Mouse (Mus musculus) hindbrain, embryonic 11.5 days (tissue): ENCODE data around the gene Smox. TPM values are rescaled to one million over a fixed set of nuclear protein-coding genes. Genes with fewer than 3 reads are reported as not detected.

Experiments
- ATAC-seq: fragments of 200-750 bp; cut with Nextera tagmentation; 2 replicates; pipeline ENCODE4 v1.8.0; 2017; ENCODE audit warnings: mild to moderate bottlenecking, moderate TSS enrichment, moderate library complexity; ENCODE audit not compliant: low FRiP score
- DNase-seq: peaks from one replicate; pipeline ENCODE4 v3.0.0-alpha.2; 2015; ENCODE audit warnings: low spot score
- H3K27ac ChIP-seq: fragments of 300-500 bp; sonication (generic); 2 replicates; pipeline ENCODE4 v1.5.1; 2014; ENCODE audit warnings: mild to moderate bottlenecking, low read depth, low read length
- H3K27me3 ChIP-seq: fragments of 300-500 bp; sonication (generic); 2 replicates; pipeline ENCODE4 v1.6.1; 2014; ENCODE audit warnings: mild to moderate bottlenecking, low read length, moderate library complexity, mixed read lengths; ENCODE audit not compliant: control insufficient read depth, insufficient read depth
- H3K36me3 ChIP-seq: fragments of 300-500 bp; sonication (generic); 2 replicates; pipeline ENCODE4 v1.6.1; 2014; ENCODE audit warnings: mild to moderate bottlenecking, low read length, moderate library complexity, mixed read lengths; ENCODE audit not compliant: control insufficient read depth, insufficient read depth
- H3K4me1 ChIP-seq: fragments of 300-500 bp; sonication (generic); replicated peaks from 2 replicates; pipeline ENCODE4 v1.6.1; 2014; ENCODE audit warnings: low read length, mixed read lengths; ENCODE audit not compliant: control insufficient read depth, insufficient read depth
- H3K4me2 ChIP-seq: fragments of 300-500 bp; sonication (generic); replicated peaks from 2 replicates; pipeline ENCODE4 v1.6.1; 2014; ENCODE audit warnings: mild to moderate bottlenecking, low read depth, low read length
- H3K4me3 ChIP-seq: fragments of 300-500 bp; sonication (generic); 2 replicates; pipeline ENCODE4 v1.5.1; 2014; ENCODE audit warnings: low read depth, low read length
- H3K9ac ChIP-seq: fragments of 300-500 bp; sonication (generic); 2 replicates; pipeline ENCODE4 v1.6.1; 2014; ENCODE audit warnings: low read depth, low read length
- H3K9me3 ChIP-seq: fragments of 300-500 bp; sonication (generic); 2 replicates; pipeline ENCODE4 v1.6.1; 2016; ENCODE audit warnings: low read length; ENCODE audit not compliant: control insufficient read depth
- WGBS: fragments of 180-500 bp; shearing (Covaris S2); extraction: QIAGEN DNeasy Blood & Tissue Kit; methylation state at CpG from one replicate; pipeline ENCODE4 v1.1.7; 2014; 5-methylcytosine and 5-hydroxymethylcytosine counted together
- polyA plus RNA-seq: library from polyadenylated mRNA; unstranded; fragments of >200 nt; fragmentation: Nextera tagmentation; extraction: Ambion mirVana; gene quantifications from 2 replicates; pipeline ENCODE4 v1.2.1, GENCODE M21; 2014

Smox gene
- polyA plus RNA-seq, 1 experiment from 2014 or later: 25.6 TPM

- H3K9me3 ChIP-seq: no peaks in the 10 kb centered on the region
- H3K27me3 ChIP-seq: no peaks in the 10 kb centered on the region
- 84% methylated on average over 4 of the region's 4 CpGs for WGBS
- no peak overlapping the region for H3K27ac ChIP-seq
- no peaks in the 10 kb centered on the region for H3K4me1 ChIP-seq
- no peak overlapping the region for H3K4me2 ChIP-seq
- H3K36me3 ChIP-seq: no peaks in the 10 kb centered on the region
- no peak overlapping the region for H3K4me3 ChIP-seq
- no peak for DNase-seq
- ATAC-seq: no peak
- H3K9ac ChIP-seq: no peak overlapping the region
Observed at GRCm38 (mm10) chr2:131478916-131479315, 12.4 kb upstream of the Smox start.

- Histone ChIP-seq H3K4me1 (no peaks in the 10 kb centered on the region), H3K4me2 (no peak overlapping the region), H3K9me3 (no peaks in the 10 kb centered on the region), H3K9ac (no peak overlapping the region), H3K27ac (no peak overlapping the region), H3K27me3 (no peaks in the 10 kb centered on the region), H3K36me3 (no peaks in the 10 kb centered on the region), H3K4me3 (no peak overlapping the region)
- DNase-seq: no peak
- WGBS: 89% methylated on average over 1 of the region's 1 CpGs
- ATAC-seq: no peak
Observed at GRCm38 (mm10) chr2:131481733-131482132, 9.6 kb upstream of the Smox start.

GRCm38 (mm10) chr2:131482478-131482877 lies 8.8 kb upstream of the Smox start:
- 90% methylated on average over 6 of the region's 6 CpGs for WGBS
- DNase-seq (no peak), ATAC-seq (no peak)
- H3K4me3 ChIP-seq: no peak overlapping the region
- H3K36me3 ChIP-seq: no peaks in the 10 kb centered on the region
- H3K9me3 ChIP-seq: no peaks in the 10 kb centered on the region
- no peak overlapping the region for H3K27ac ChIP-seq
- no peaks in the 10 kb centered on the region for H3K4me1 ChIP-seq
- H3K4me2 ChIP-seq: no peak overlapping the region
- no peak overlapping the region for H3K9ac ChIP-seq
- no peaks in the 10 kb centered on the region for H3K27me3 ChIP-seq

- Histone ChIP-seq H3K4me3 (no peak overlapping the region), H3K4me1 (no peaks in the 10 kb centered on the region), H3K9me3 (no peaks in the 10 kb centered on the region), H3K36me3 (no peaks in the 10 kb centered on the region), H3K27me3 (no peaks in the 10 kb centered on the region), H3K9ac (no peak overlapping the region), H3K27ac (no peak overlapping the region), H3K4me2 (no peak overlapping the region)
- 72% methylated on average over 7 of the region's 7 CpGs for WGBS
- no peak for DNase-seq
- no peak for ATAC-seq
Observed at GRCm38 (mm10) chr2:131483562-131483961, 7.7 kb upstream of the Smox start.

- no peaks in the 10 kb centered on the region for H3K36me3 ChIP-seq
- H3K4me1 ChIP-seq: no peaks in the 10 kb centered on the region
- no peak for DNase-seq
- H3K27ac ChIP-seq: no peak overlapping the region
- H3K4me3 ChIP-seq: no peak overlapping the region
- H3K9ac ChIP-seq: no peak overlapping the region
- H3K4me2 ChIP-seq: no peak overlapping the region
- no peaks in the 10 kb centered on the region for H3K9me3 ChIP-seq
- WGBS: 88% methylated on average over 6 of the region's 6 CpGs
- no peak for ATAC-seq
- H3K27me3 ChIP-seq: no peaks in the 10 kb centered on the region
Observed at GRCm38 (mm10) chr2:131484182-131484581, 7.1 kb upstream of the Smox start.

GRCm38 (mm10) chr2:131485126-131485525 lies 6.2 kb upstream of the Smox start:
- no peaks in the 10 kb centered on the region for H3K4me1 ChIP-seq
- no peaks in the 10 kb centered on the region for H3K9me3 ChIP-seq
- H3K9ac ChIP-seq: no peak overlapping the region
- DNase-seq: no peak
- H3K27me3 ChIP-seq: no peaks in the 10 kb centered on the region
- ATAC-seq: no peak
- no peaks in the 10 kb centered on the region for H3K36me3 ChIP-seq
- H3K27ac ChIP-seq: no peak overlapping the region
- WGBS: 89% methylated on average over 15 of the region's 15 CpGs
- no peak overlapping the region for H3K4me2 ChIP-seq
- H3K4me3 ChIP-seq: no peak overlapping the region

- H3K27me3 ChIP-seq: no peaks in the 10 kb centered on the region
- no peak overlapping the region for H3K4me3 ChIP-seq
- no peak overlapping the region for H3K9ac ChIP-seq
- no peaks in the 10 kb centered on the region for H3K4me1 ChIP-seq
- WGBS: 85% methylated on average over 3 of the region's 3 CpGs
- no peak overlapping the region for H3K27ac ChIP-seq
- no peak overlapping the region for H3K4me2 ChIP-seq
- DNase-seq (no peak), ATAC-seq (no peak)
- H3K9me3 ChIP-seq: no peaks in the 10 kb centered on the region
- no peaks in the 10 kb centered on the region for H3K36me3 ChIP-seq
Observed at GRCm38 (mm10) chr2:131486046-131486445, 5.2 kb upstream of the Smox start.

- no peak overlapping the region for H3K4me2 ChIP-seq
- no peaks in the 10 kb centered on the region for H3K27me3 ChIP-seq
- no peak for ATAC-seq
- no peaks in the 10 kb centered on the region for H3K9me3 ChIP-seq
- H3K4me3 ChIP-seq: no peak overlapping the region
- 88% methylated on average over 5 of the region's 5 CpGs for WGBS
- no peaks in the 10 kb centered on the region for H3K4me1 ChIP-seq
- no peak overlapping the region for H3K27ac ChIP-seq
- H3K36me3 ChIP-seq: no peaks in the 10 kb centered on the region
- no peak overlapping the region for H3K9ac ChIP-seq
- DNase-seq: no peak
Observed at GRCm38 (mm10) chr2:131487337-131487736, 4.0 kb upstream of the Smox start.

- Histone ChIP-seq H3K9me3 (no peaks in the 10 kb centered on the region), H3K4me1 (peaks cover 2% of the 10 kb centered on the region; the same call in 1 of the 2 replicates), H3K36me3 (no peaks in the 10 kb centered on the region), H3K9ac (no peak overlapping the region), H3K4me2 (no peak overlapping the region), H3K4me3 (no peak overlapping the region), H3K27me3 (no peaks in the 10 kb centered on the region), H3K27ac (no peak overlapping the region)
- WGBS: 78% methylated on average over 4 of the region's 4 CpGs
- ATAC-seq: no peak
- DNase-seq: no peak
Observed at GRCm38 (mm10) chr2:131488261-131488660, 3.0 kb upstream of the Smox start.
